Mouse (Mus musculus) NIH3T3 (cell line): ENCODE measurements around the gene Rpl37a.
A peak's percentile ranks its signal among the peaks of the same experiment; 100 is the strongest.

Experiments
- DNase-seq: peaks from one replicate; pipeline ENCODE4 v3.0.0-alpha.2; 2012; ENCODE audit warnings: low read depth

The Rpl37a gene

GRCm38 (mm10) chr1:72710753-72711653 is at the start of gene Rpl37a:
Gene Rpl37a, plus strand, starts transcription at chr1:72711290.
- peak; percentile 99 for DNase-seq

- DNase-seq: peak; percentile 5
Measured at GRCm38 (mm10) chr1:72673070-72673469, 38.0 kb upstream of the Rpl37a start.

GRCm38 (mm10) chr1:72696256-72696655 is 14.8 kb upstream of the Rpl37a start:
- DNase-seq: peak; percentile 42

GRCm38 (mm10) chr1:72698651-72699050 is 12.4 kb upstream of the Rpl37a start:
- peak; percentile 63 for DNase-seq

- DNase-seq: no peak
Measured at GRCm38 (mm10) chr1:72700479-72700878, 10.6 kb upstream of the Rpl37a start, which contains the start of gene Ankar. Gene Ankar, minus strand, starts transcription at chr1:72700579.

GRCm38 (mm10) chr1:72707525-72707924 is 3.6 kb upstream of the Rpl37a start:
- DNase-seq: no peak

- DNase-seq: peak; percentile 59
Measured at GRCm38 (mm10) chr1:72711684-72712083, 594 bp downstream of the Rpl37a start.

GRCm38 (mm10) chr1:72714547-72714946 is 3.5 kb downstream of the Rpl37a start:
- DNase-seq: no peak

GRCm38 (mm10) chr1:72715065-72715464 is 4.0 kb downstream of the Rpl37a start:
- DNase-seq: no peak

- DNase-seq: no peak
Measured at GRCm38 (mm10) chr1:72715593-72716361, 4.7 kb downstream of the Rpl37a start.

- no peak for DNase-seq
Measured at GRCm38 (mm10) chr1:72716421-72716820, 5.3 kb downstream of the Rpl37a start.

GRCm38 (mm10) chr1:72716926-72717325 is 5.8 kb downstream of the Rpl37a start:
- peak; percentile 87 for DNase-seq

GRCm38 (mm10) chr1:72717540-72717939 is 6.5 kb downstream of the Rpl37a start:
- no peak for DNase-seq

GRCm38 (mm10) chr1:72718846-72719245 is 7.8 kb downstream of the Rpl37a start:
- peak; percentile 73 for DNase-seq

- DNase-seq: peak; percentile 73
Measured at GRCm38 (mm10) chr1:72720115-72720725, 9.1 kb downstream of the Rpl37a start.

- DNase-seq: no peak
Measured at GRCm38 (mm10) chr1:72722646-72723045, 11.6 kb downstream of the Rpl37a start.

GRCm38 (mm10) chr1:72724354-72724753 is 13.3 kb downstream of the Rpl37a start:
- DNase-seq: peak; percentile 33

- no peak for DNase-seq
Measured at GRCm38 (mm10) chr1:72725941-72726340, 14.9 kb downstream of the Rpl37a start.

- no peak for DNase-seq
Measured at GRCm38 (mm10) chr1:72728781-72729180, 17.7 kb downstream of the Rpl37a start.

GRCm38 (mm10) chr1:72730126-72730525 is 19.0 kb downstream of the Rpl37a start:
- DNase-seq: peak; percentile 68

- no peak for DNase-seq
Measured at GRCm38 (mm10) chr1:72733191-72733691, 22.2 kb downstream of the Rpl37a start.
